Mouse (Mus musculus) megakaryocyte, embryonic 14.5 days (primary cell): ENCODE measurements around the gene Secisbp2. TPM values are rescaled to one million over a fixed set of nuclear protein-coding genes. Genes with fewer than 3 reads are reported as not detected.

Experiments
- H3K27me3 ChIP-seq: replicated peaks from 2 replicates; pipeline ENCODE3; 2012; ENCODE audit warnings: inconsistent platforms
- H3K36me3 ChIP-seq: replicated peaks from 2 replicates; pipeline ENCODE3; 2012; ENCODE audit warnings: low read length, inconsistent platforms, mixed read lengths
- H3K4me1 ChIP-seq: 2 replicates; pipeline ENCODE4 v1.6.1; 2012; ENCODE audit warnings: inconsistent platforms
- H3K4me3 ChIP-seq: replicated peaks from 2 replicates; pipeline ENCODE3; 2012; ENCODE audit warnings: moderate library complexity, mild to moderate bottlenecking, inconsistent platforms
- H3K9me3 ChIP-seq: 2 replicates; pipeline ENCODE4 v1.6.1; 2012; ENCODE audit warnings: inconsistent platforms
- FLI1 ChIP-seq: IDR thresholded peaks from 2 replicates; pipeline ENCODE4 v1.6.1; 2012; ENCODE audit warnings: low read length, inconsistent platforms, mixed read lengths
- GATA1 ChIP-seq: IDR thresholded peaks from 3 replicates; pipeline ENCODE4 v1.6.1; 2012; ENCODE audit warnings: mixed read lengths, low read length, inconsistent platforms, borderline replicate concordance
- polyA plus RNA-seq: library from polyadenylated mRNA; stranded (reverse); fragments of >175 nt; gene quantifications from 2 replicates; pipeline ENCODE4 v1.2.3, GENCODE M21; 2012; ENCODE audit warnings: low replicate concordance; ENCODE audit not compliant: insufficient read depth

Gene Secisbp2
- polyA plus RNA-seq, 1 experiment = 21.6 TPM

- TF ChIP-seq FLI1 (no peak), GATA1 (no peak)
- Histone ChIP-seq H3K9me3 (no peaks in the 10 kb centered on the region), H3K4me1 (peaks cover 84% of the 10 kb centered on the region), H3K36me3 (peaks cover 88% of the 10 kb centered on the region), H3K27me3 (no peaks in the 10 kb centered on the region), H3K4me3 (no peak overlapping the region)
These were observed 74.6 kb downstream of the Secisbp2 start for GRCm38 (mm10) chr13:51725926-51726574.

- TF ChIP-seq GATA1 (no peak), FLI1 (no peak)
- peaks cover 91% of the 10 kb centered on the region for H3K4me1 ChIP-seq
These were observed 75.9 kb downstream of the Secisbp2 start for GRCm38 (mm10) chr13:51727364-51727763.

GRCm38 (mm10) chr13:51729887-51730361 lies 78.4 kb downstream of the Secisbp2 start:
- peaks cover 81% of the 10 kb centered on the region for H3K36me3 ChIP-seq
- no peaks in the 10 kb centered on the region for H3K9me3 ChIP-seq
- H3K4me3 ChIP-seq = peak overlapping the region; percentile 42
- peaks cover 96% of the 10 kb centered on the region for H3K4me1 ChIP-seq
- TF ChIP-seq FLI1 (no peak), GATA1 (no peak)
- no peaks in the 10 kb centered on the region for H3K27me3 ChIP-seq

More at GRCm38 (mm10) chr13:51727364-51727763, 75.9 kb downstream of the Secisbp2 start:
- Histone ChIP-seq H3K27me3 (no peaks in the 10 kb centered on the region), H3K4me3 (peak overlapping the region; percentile 9), H3K9me3 (no peaks in the 10 kb centered on the region), H3K36me3 (peaks cover 88% of the 10 kb centered on the region)

DNA sequence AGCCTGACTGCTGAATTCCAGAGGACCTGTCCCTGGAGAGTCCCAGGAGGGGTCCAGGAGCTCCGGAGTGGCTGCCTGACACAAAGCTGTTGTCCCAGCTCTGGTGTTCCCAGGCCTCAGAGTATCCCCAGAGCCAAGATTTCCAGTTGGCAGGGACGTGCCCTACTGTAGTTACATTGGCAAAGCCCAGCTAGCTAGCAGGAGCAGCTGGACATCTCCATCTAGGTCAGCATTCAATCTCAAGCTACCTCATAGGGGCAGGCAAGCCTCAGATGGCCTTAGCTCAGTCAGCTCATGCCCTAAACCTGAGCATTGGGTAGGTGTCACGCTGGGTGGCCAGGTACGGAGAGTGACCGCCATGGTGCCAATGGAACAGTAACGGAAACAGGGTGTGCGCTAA lies 80.0 kb downstream of the Secisbp2 start:
- no peaks in the 10 kb centered on the region for H3K9me3 ChIP-seq

GRCm38 (mm10) chr13:51732097-51732664 lies 80.7 kb downstream of the Secisbp2 start:
- H3K4me1 ChIP-seq = peaks cover 98% of the 10 kb centered on the region

More for the DNA sequence above, 80.0 kb downstream of the Secisbp2 start:
- no peak for TF ChIP-seq FLI1
- TF ChIP-seq GATA1 = no peak
- H3K4me1 ChIP-seq = peaks cover 96% of the 10 kb centered on the region
- H3K36me3 ChIP-seq = peaks cover 74% of the 10 kb centered on the region
- H3K4me3 ChIP-seq = peak overlapping the region; percentile 26
- no peaks in the 10 kb centered on the region for H3K27me3 ChIP-seq

More at GRCm38 (mm10) chr13:51732097-51732664, 80.7 kb downstream of the Secisbp2 start:
- H3K9me3 ChIP-seq = no peaks in the 10 kb centered on the region
- H3K27me3 ChIP-seq = no peaks in the 10 kb centered on the region
- TF ChIP-seq FLI1 (no peak), GATA1 (no peak)
- no peak overlapping the region for H3K4me3 ChIP-seq
- peaks cover 68% of the 10 kb centered on the region for H3K36me3 ChIP-seq

Other genes starting within 250 kb of the Secisbp2 start
- gene S1pr3, start 243.1 kb upstream of the Secisbp2 start, polyA plus RNA-seq = not detected in 2 replicates
- not detected in 2 replicates for gene Shc3, start 82.3 kb upstream of the Secisbp2 start, polyA plus RNA-seq
- 18.5 and 117 TPM in 2 replicates for gene Cks2, start 6.5 kb upstream of the Secisbp2 start, polyA plus RNA-seq
- gene Sema4d, start 142.1 kb downstream of the Secisbp2 start, polyA plus RNA-seq = 55.2 and 58.6 TPM in 2 replicates
- gene Gadd45g, start 195.0 kb downstream of the Secisbp2 start, polyA plus RNA-seq = 115 and 668 TPM in 2 replicates